Mouse (Mus musculus) limb, embryonic 15.5 days (tissue): Measurements from ENCODE around the gene Khdc3. TPM values are rescaled to one million over a fixed set of nuclear protein-coding genes. Genes with fewer than 3 reads are reported as not detected.
"Not testable (repeated sequence)": the region's sequence is repeated elsewhere in the genome, so short reads cannot be mapped to it uniquely, and the experiment has no call there.

Source experiments
- ATAC-seq: fragments of 200-750 bp; cut with Nextera tagmentation; 2 replicates; pipeline ENCODE4 v1.8.0; 2017; ENCODE audit warnings: low read depth, moderate TSS enrichment; ENCODE audit not compliant: insufficient number of reproducible peaks, low FRiP score, low TSS enrichment
- H3K27ac ChIP-seq: fragments of 300-500 bp; sonication (generic); 2 replicates; pipeline ENCODE4 v1.5.1; 2015; ENCODE audit warnings: moderate library complexity, mild to moderate bottlenecking, inconsistent platforms
- H3K27me3 ChIP-seq: fragments of 300-500 bp; sonication (generic); 2 replicates; pipeline ENCODE4 v1.6.1; 2015; ENCODE audit warnings: inconsistent platforms
- H3K36me3 ChIP-seq: fragments of 300-500 bp; sonication (generic); 2 replicates; pipeline ENCODE4 v1.6.1; 2015; ENCODE audit warnings: inconsistent platforms
- H3K4me1 ChIP-seq: fragments of 300-500 bp; sonication (generic); 2 replicates; pipeline ENCODE4 v1.6.1; 2015; ENCODE audit warnings: inconsistent platforms
- H3K4me2 ChIP-seq: fragments of 300-500 bp; sonication (generic); 2 replicates; pipeline ENCODE4 v1.6.1; 2015; ENCODE audit warnings: mild to moderate bottlenecking, inconsistent platforms
- H3K4me3 ChIP-seq: fragments of 300-500 bp; sonication (generic); 2 replicates; pipeline ENCODE4 v1.5.1; 2015; ENCODE audit warnings: mild to moderate bottlenecking, inconsistent platforms
- H3K9ac ChIP-seq: fragments of 300-500 bp; sonication (generic); 2 replicates; pipeline ENCODE4 v1.6.1; 2015; ENCODE audit warnings: inconsistent platforms
- H3K9me3 ChIP-seq: fragments of 300-500 bp; sonication (generic); 2 replicates; pipeline ENCODE4 v1.6.1; 2016; ENCODE audit warnings: inconsistent platforms
- WGBS: fragments of 180-500 bp; shearing (Covaris S2); methylation state at CpG from one replicate; pipeline ENCODE4 v1.1.7; 2015; 5-methylcytosine and 5-hydroxymethylcytosine counted together
- polyA plus RNA-seq: library from polyadenylated mRNA; unstranded; fragments of >200 nt; fragmentation: Nextera tagmentation; extraction: Ambion mirVana; gene quantifications from 2 replicates; pipeline ENCODE4 v1.2.1, GENCODE M21; 2015

Khdc3 gene
- 0.19 TPM in 1 of 2 replicates, not detected in the other for polyA plus RNA-seq

DNA sequence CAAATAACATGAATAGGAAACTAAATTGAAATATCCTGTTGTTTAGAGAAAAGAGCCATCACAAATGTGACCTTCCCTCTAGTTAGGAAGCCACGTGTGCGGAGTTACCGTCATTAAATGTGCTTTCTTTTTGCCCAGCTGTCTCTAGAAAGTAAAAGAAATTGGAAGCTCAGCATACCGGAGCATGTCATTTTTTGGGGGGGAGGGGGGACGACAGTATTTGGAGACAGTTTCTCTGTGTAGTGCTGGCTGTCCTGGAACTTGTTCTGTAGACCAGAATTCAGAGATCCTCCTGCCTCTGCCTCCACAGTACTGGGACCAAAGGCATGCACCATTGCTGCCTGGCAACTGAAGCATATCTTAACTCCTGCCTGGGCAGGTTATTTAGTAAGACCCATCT lies at the start of gene Khdc3:
TSS of gene Khdc3 (plus strand) at position 301 of the 400 bp plus-strand sequence.
- H3K4me1 ChIP-seq = peaks cover 10% of the 10 kb centered on the region
- peaks cover 26% of the 10 kb centered on the region for H3K27me3 ChIP-seq
- no peak within 1 kb of the TSS for H3K9ac ChIP-seq
- no peak within 1 kb of the TSS for H3K27ac ChIP-seq
- H3K36me3 ChIP-seq = no peaks in the 10 kb centered on the region
- H3K4me2 ChIP-seq = no peak within 1 kb of the TSS
- no peak for ATAC-seq
- H3K4me3 ChIP-seq = no peak within 1 kb of the TSS
- WGBS = 86% methylated on average over 5 of the region's 5 CpGs
- H3K9me3 ChIP-seq = no peaks in the 10 kb centered on the region

- Histone ChIP-seq H3K9me3 (no peaks in the 10 kb centered on the region), H3K27me3 (no peaks in the 10 kb centered on the region), H3K27ac (no peak overlapping the region), H3K4me1 (peaks cover 3% of the 10 kb centered on the region; the same call in 1 of the 2 replicates), H3K4me3 (no peak overlapping the region), H3K4me2 (no peak overlapping the region), H3K36me3 (no peaks in the 10 kb centered on the region), H3K9ac (no peak overlapping the region)
- WGBS = 37% methylated on average over 10 of the region's 10 CpGs
- no peak for ATAC-seq
Observed at GRCm38 (mm10) chr9:73055441-73055911, 46.2 kb upstream of the Khdc3 start.

GRCm38 (mm10) chr9:73059224-73059623 lies 42.4 kb upstream of the Khdc3 start:
- Histone ChIP-seq H3K4me1 (peaks cover 8% of the 10 kb centered on the region), H3K27ac (no peak overlapping the region), H3K36me3 (no peaks in the 10 kb centered on the region), H3K9ac (no peak overlapping the region), H3K4me2 (no peak overlapping the region), H3K27me3 (no peaks in the 10 kb centered on the region), H3K4me3 (no peak overlapping the region), H3K9me3 (no peaks in the 10 kb centered on the region)
- WGBS = 89% methylated on average over 4 of the region's 4 CpGs
- no peak for ATAC-seq

GRCm38 (mm10) chr9:73063621-73064290 lies 37.9 kb upstream of the Khdc3 start:
- peak overlapping the region; percentile 47 for H3K27ac ChIP-seq
- WGBS = 9% methylated on average over 15 of the region's 15 CpGs
- peak overlapping the region; percentile 39 for H3K4me2 ChIP-seq
- no peaks in the 10 kb centered on the region for H3K27me3 ChIP-seq
- no peaks in the 10 kb centered on the region for H3K36me3 ChIP-seq
- H3K4me3 ChIP-seq = peak overlapping the region; percentile 27
- ATAC-seq = no peak
- no peak overlapping the region for H3K9ac ChIP-seq
- H3K4me1 ChIP-seq = peaks cover 20% of the 10 kb centered on the region
- H3K9me3 ChIP-seq = no peaks in the 10 kb centered on the region

DNA sequence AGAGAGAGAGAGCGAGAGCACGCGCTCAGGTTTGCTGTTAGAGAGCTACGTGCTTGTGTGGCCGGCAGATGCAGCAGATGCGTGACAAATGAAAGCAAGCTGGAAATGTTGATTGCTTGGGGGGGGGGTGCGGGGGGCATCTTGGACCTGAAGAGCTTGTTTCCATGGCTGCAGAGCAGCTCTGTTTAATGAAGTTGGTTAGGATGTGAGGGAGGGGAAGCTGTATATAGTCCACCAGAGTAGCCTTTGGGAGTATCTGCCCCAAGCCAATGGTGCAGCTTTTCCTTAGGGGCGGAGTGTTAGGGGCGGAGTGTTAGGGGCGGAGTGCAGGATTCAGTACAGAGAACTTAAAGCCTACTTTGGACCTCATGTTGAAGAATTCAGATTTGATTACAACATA lies 34.5 kb upstream of the Khdc3 start:
- no peak overlapping the region for H3K27ac ChIP-seq
- H3K4me2 ChIP-seq = peak overlapping the region; percentile 39
- 0 out of 2 replicates have a peak, but pooled peaks have one; percentile 55 for ATAC-seq
- peak overlapping the region; percentile 10 for H3K4me3 ChIP-seq
- H3K9me3 ChIP-seq = no peaks in the 10 kb centered on the region
- H3K4me1 ChIP-seq = peaks cover 22% of the 10 kb centered on the region
- 20% methylated on average over 10 of the region's 10 CpGs for WGBS
- H3K9ac ChIP-seq = no peak overlapping the region
- H3K27me3 ChIP-seq = no peaks in the 10 kb centered on the region
- H3K36me3 ChIP-seq = no peaks in the 10 kb centered on the region

- Histone ChIP-seq H3K4me1 (peaks cover 22% of the 10 kb centered on the region), H3K9ac (no peak overlapping the region), H3K4me2 (peak overlapping the region; percentile 8; the same call in 1 of the 2 replicates), H3K36me3 (no peaks in the 10 kb centered on the region), H3K27me3 (no peaks in the 10 kb centered on the region), H3K9me3 (no peaks in the 10 kb centered on the region), H3K27ac (peak overlapping the region; percentile 64), H3K4me3 (no peak overlapping the region)
- 31% methylated on average over 6 of the region's 6 CpGs for WGBS
- ATAC-seq = peak; percentile 66
Observed at GRCm38 (mm10) chr9:73068230-73068679, 33.4 kb upstream of the Khdc3 start.

DNA sequence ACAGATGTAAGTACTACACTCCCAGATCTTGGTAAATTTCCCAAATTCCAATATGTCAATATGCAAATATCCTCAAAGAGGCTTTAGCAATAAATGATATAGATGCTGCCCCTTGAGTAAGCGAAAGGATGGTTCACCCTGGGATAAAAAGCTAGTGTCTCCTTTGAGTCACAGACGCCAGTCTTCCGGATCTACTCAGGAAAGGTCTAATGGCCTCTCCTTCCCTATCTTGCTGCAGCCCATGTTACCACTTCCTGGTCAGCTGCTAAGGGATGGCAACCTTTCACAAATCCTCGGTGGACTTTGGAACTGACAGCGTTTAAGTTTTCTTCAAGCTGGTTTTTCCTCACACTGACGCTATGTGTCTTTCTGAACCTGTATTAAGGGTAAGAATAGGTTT lies 32.9 kb upstream of the Khdc3 start:
- Histone ChIP-seq H3K9ac (no peak overlapping the region), H3K9me3 (no peaks in the 10 kb centered on the region), H3K27me3 (no peaks in the 10 kb centered on the region), H3K4me2 (no peak overlapping the region), H3K4me1 (peaks cover 17% of the 10 kb centered on the region), H3K4me3 (no peak overlapping the region), H3K36me3 (no peaks in the 10 kb centered on the region), H3K27ac (peak overlapping the region; percentile 64)
- WGBS = 75% methylated on average over 6 of the region's 6 CpGs
- no peak for ATAC-seq

DNA sequence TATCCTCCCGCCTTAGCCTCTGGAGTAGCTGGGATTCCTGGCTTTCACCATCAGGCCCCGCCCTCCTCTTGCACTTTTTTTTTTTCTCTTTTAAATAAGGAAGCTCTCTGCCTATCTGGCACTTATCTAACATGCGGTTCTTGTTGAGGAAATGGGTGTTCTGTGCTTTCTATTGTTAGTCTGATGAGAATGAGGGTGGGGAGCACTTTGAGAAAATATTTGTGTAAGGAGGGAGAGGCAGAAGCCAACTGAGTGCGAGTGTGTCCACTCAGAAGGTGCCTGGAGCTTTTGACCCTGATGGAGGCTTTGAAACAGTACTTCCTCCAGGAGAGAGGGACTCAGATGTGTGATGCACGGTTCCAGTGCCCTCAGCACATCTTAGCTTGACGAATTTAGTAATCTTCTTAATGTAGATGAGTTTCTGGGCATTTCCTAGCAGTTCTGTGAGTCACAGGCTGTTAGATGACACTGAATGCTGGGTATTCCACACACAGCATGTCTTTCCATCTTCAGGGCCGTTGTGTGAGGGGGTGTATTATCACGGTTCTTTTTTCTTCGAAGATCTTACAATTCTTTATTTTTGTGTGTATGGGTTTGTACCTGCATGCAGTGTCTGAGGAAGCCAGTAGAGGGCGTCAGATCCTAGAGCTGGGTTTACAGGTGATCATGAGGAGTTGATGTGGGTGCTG lies 30.5 kb upstream of the Khdc3 start:
- H3K4me1 ChIP-seq = peaks cover 15% of the 10 kb centered on the region
- WGBS = 77% methylated on average over 10 of the region's 10 CpGs
- no peak overlapping the region for H3K27ac ChIP-seq
- no peak overlapping the region for H3K9ac ChIP-seq
- H3K27me3 ChIP-seq = no peaks in the 10 kb centered on the region
- H3K4me3 ChIP-seq = no peak overlapping the region
- H3K36me3 ChIP-seq = no peaks in the 10 kb centered on the region
- ATAC-seq = no peak
- no peaks in the 10 kb centered on the region for H3K9me3 ChIP-seq
- H3K4me2 ChIP-seq = no peak overlapping the region

GRCm38 (mm10) chr9:73072426-73072825 lies 29.2 kb upstream of the Khdc3 start:
- Histone ChIP-seq H3K27me3 (no peaks in the 10 kb centered on the region), H3K4me2 (no peak overlapping the region), H3K4me1 (peaks cover 9% of the 10 kb centered on the region), H3K36me3 (no peaks in the 10 kb centered on the region), H3K9ac (no peak overlapping the region), H3K9me3 (no peaks in the 10 kb centered on the region), H3K4me3 (no peak overlapping the region), H3K27ac (no peak overlapping the region)
- WGBS = 75% methylated on average over 8 of the region's 8 CpGs
- no peak for ATAC-seq

GRCm38 (mm10) chr9:73073169-73073568 lies 28.5 kb upstream of the Khdc3 start:
- no peak overlapping the region for H3K9ac ChIP-seq
- H3K27me3 ChIP-seq = no peaks in the 10 kb centered on the region
- WGBS = 90% methylated on average over 5 of the region's 5 CpGs
- H3K4me1 ChIP-seq = peaks cover 4% of the 10 kb centered on the region; the same call in 1 of the 2 replicates
- no peak overlapping the region for H3K27ac ChIP-seq
- H3K4me3 ChIP-seq = no peak overlapping the region
- no peaks in the 10 kb centered on the region for H3K9me3 ChIP-seq
- H3K36me3 ChIP-seq = no peaks in the 10 kb centered on the region
- ATAC-seq = no peak
- H3K4me2 ChIP-seq = no peak overlapping the region

DNA sequence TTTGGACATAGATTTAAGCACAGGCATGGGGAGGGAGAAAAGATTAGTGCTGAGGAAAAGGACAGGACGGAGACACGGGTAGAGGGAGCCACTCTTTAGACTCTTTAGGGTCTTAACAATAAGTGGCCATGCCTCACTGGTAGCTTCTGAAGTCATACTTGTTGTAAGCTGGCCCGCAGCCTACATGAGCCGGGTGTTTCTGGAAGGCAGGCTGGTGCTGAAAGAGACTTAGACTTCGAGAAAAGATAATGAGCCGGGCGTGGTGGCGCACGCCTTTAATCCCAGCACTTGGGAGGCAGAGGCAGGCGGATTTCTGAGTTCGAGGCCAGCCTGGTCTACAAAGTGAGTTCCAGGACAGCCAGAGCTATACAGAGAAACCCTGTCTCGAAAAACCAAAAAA lies 22.3 kb upstream of the Khdc3 start:
- not testable (repeated sequence) for H3K4me2 ChIP-seq, ATAC-seq, H3K36me3 ChIP-seq, H3K27me3 ChIP-seq, H3K9ac ChIP-seq, H3K9me3 ChIP-seq, H3K27ac ChIP-seq, H3K4me1 ChIP-seq, H3K4me3 ChIP-seq
- 87% methylated on average over 11 of the region's 12 CpGs for WGBS

GRCm38 (mm10) chr9:73079801-73080325 lies 21.8 kb upstream of the Khdc3 start:
- no peaks in the 10 kb centered on the region for H3K4me1 ChIP-seq
- no peaks in the 10 kb centered on the region for H3K9me3 ChIP-seq
- 59% methylated on average over 7 of the region's 7 CpGs for WGBS
- H3K4me3 ChIP-seq = no peak overlapping the region
- no peak overlapping the region for H3K9ac ChIP-seq
- H3K27me3 ChIP-seq = no peaks in the 10 kb centered on the region
- no peaks in the 10 kb centered on the region for H3K36me3 ChIP-seq
- no peak overlapping the region for H3K27ac ChIP-seq
- no peak for ATAC-seq
- no peak overlapping the region for H3K4me2 ChIP-seq
